Mouse (Mus musculus): Measurements from ENCODE around the gene Aip. TPM values are rescaled to one million over a fixed set of nuclear protein-coding genes. Genes with fewer than 3 reads are reported as not detected.

Aip gene
- total RNA-seq, 2 experiments from 2014 or later = 71.5 to 73.4 TPM

Other genes with a start within 250 kb of the Aip start
- gene Tcirg1, start 218.7 kb downstream of the Aip start, total RNA-seq (2021) = 10 to 100 TPM; 40.7 to 52.9 TPM
- 100 to 1,000 TPM; 409 to 436 TPM for gene Ndufs8, start 213.1 kb downstream of the Aip start, total RNA-seq (2021)
- gene Aldh3b1, start 196.1 kb downstream of the Aip start, total RNA-seq (2021) = 10 to 100 TPM; 50.9 to 71.0 TPM
- gene Unc93b1, start 190.7 kb downstream of the Aip start, total RNA-seq (2021) = 10 to 100 TPM; 42.5 to 47.5 TPM
- under 1 TPM; 0.63 to 0.76 TPM for gene Aldh3b3, start 167.2 kb downstream of the Aip start, total RNA-seq (2021)
- 10 to 100 TPM in 1 of 2 experiments, 1 to 10 TPM in 1; 8.9 to 11.2 TPM for gene Aldh3b2, start 153.5 kb downstream of the Aip start, total RNA-seq (2021)
- gene Acy3, start 139.3 kb downstream of the Aip start, total RNA-seq (2021) = 10 to 100 TPM; 32.0 to 33.3 TPM
- gene Tbx10, start 133.1 kb downstream of the Aip start, total RNA-seq (2021) = not detected
- gene Nudt8, start 125.3 kb downstream of the Aip start, total RNA-seq (2021) = 10 to 100 TPM; 39.4 to 40.5 TPM
- 1 to 10 TPM in 1 of 2 experiments, under 1 TPM in 1; 0.72 to 1.9 TPM for gene Gm49405, start 125.2 kb downstream of the Aip start, total RNA-seq (2021)
- gene Doc2g, start 122.5 kb downstream of the Aip start, total RNA-seq (2021) = 1 to 10 TPM; 1.3 to 3.0 TPM
- 100 to 1,000 TPM; 683 to 759 TPM for gene Ndufv1, start 113.1 kb downstream of the Aip start, total RNA-seq (2021)
- gene Gstp1, start 87.9 kb downstream of the Aip start, total RNA-seq (2021) = 100 to 1,000 TPM; 270 to 316 TPM
- gene Gstp2, start 79.8 kb downstream of the Aip start, total RNA-seq (2021) = 10 to 100 TPM; 34.9 to 50.2 TPM
- 10 to 100 TPM; 42.6 to 90.1 TPM for gene Gstp3, start 66.3 kb downstream of the Aip start, total RNA-seq (2021)
- under 1 TPM in 1 of 2 experiments, not detected in 1; 0.63 TPM for gene Cabp2, start 44.3 kb downstream of the Aip start, total RNA-seq (2021)
- gene Cdk2ap2, start 28.7 kb downstream of the Aip start, total RNA-seq (2021) = 10 to 100 TPM; 56.3 to 64.1 TPM
- 10 to 100 TPM; 59.7 to 75.1 TPM for gene Pitpnm1, start 25.9 kb downstream of the Aip start, total RNA-seq (2021)
- gene Gpr152, start 13.9 kb upstream of the Aip start, total RNA-seq (2021) = not detected
- 1 to 10 TPM in 1 of 2 experiments, under 1 TPM in 1; 0.69 to 1.9 TPM for gene Cabp4, start 18.2 kb upstream of the Aip start, total RNA-seq (2021)
- 100 to 1,000 TPM; 185 to 193 TPM for gene Coro1b, start 22.8 kb upstream of the Aip start, total RNA-seq (2021)
- gene Ptprcap, start 27.7 kb upstream of the Aip start, total RNA-seq (2021) = 10 to 100 TPM; 11.5 to 14.0 TPM
- 10 to 100 TPM; 26.5 to 38.2 TPM for gene Rps6kb2, start 37.5 kb upstream of the Aip start, total RNA-seq (2021)
- gene Carns1, start 49.6 kb upstream of the Aip start, total RNA-seq (2021) = 1 to 10 TPM; 4.8 to 8.8 TPM
- gene Tbc1d10c, start 65.4 kb upstream of the Aip start, total RNA-seq (2021) = 1 to 10 TPM; 4.2 to 6.6 TPM
- 100 to 1,000 TPM; 411 to 414 TPM for gene Ppp1ca, start 66.2 kb upstream of the Aip start, total RNA-seq (2021)
- gene Rad9a, start 75.8 kb upstream of the Aip start, total RNA-seq (2021) = 10 to 100 TPM in 1 of 2 experiments, 1 to 10 TPM in 1; 7.4 to 10.8 TPM
- 1 to 10 TPM; 8.3 to 9.8 TPM for gene Clcf1, start 88.4 kb upstream of the Aip start, total RNA-seq (2021)
- gene AC109138.7, start 88.5 kb upstream of the Aip start, total RNA-seq (2021) = not detected
- gene Pold4, start 106.0 kb upstream of the Aip start, total RNA-seq (2021) = 10 to 100 TPM; 34.7 to 35.6 TPM
- gene Ssh3, start 143.3 kb upstream of the Aip start, total RNA-seq (2021) = 10 to 100 TPM; 16.8 to 21.9 TPM
- gene Ankrd13d, start 157.3 kb upstream of the Aip start, total RNA-seq (2021) = 1 to 10 TPM; 3.5 to 8.5 TPM
- 10 to 100 TPM; 46.3 to 54.8 TPM for gene Grk2, start 180.4 kb upstream of the Aip start, total RNA-seq (2021)